Mouse (Mus musculus): ENCODE measurements at regions not wholly inside any gene's neighbourhood (a gene's known extent, or its start where the extent isn't known, plus 50 kb on each side); places are given as distances from the start of the nearest gene placed in this dataset.

DNA sequence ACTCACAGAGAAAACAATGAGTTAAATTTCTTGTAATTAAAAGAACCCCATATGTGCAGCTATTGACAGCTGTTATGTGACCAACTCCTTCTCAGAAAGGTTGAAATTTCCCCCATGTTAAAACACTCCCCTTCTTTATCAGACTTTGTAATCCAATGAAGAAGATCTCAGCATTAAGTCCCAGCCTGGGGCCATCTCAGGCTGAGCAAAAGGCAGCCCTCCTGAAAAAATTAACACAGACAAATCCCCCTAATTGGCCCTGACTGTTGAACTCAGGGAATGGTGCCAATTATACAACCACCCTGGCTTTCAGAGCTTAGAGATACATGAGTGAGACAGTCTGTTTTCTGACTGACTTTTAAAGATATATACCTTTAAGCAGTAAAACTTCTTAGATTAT is 454.9 kb upstream of the Atp11b start:
- Histone ChIP-seq H3K4me3 (replicated peaks) (no peak overlapping the region), H3K4me2 (no peak overlapping the region), H3K4me1 (no peaks in the 10 kb centered on the region), H3K27ac (no peak overlapping the region), H3K9ac (no peak overlapping the region), H3K27me3 (no peaks in the 10 kb centered on the region), H3K36me3 (no peaks in the 10 kb centered on the region), H3K9me3 (replicated peaks) (0 out of 2 replicates have a peak, but pooled peaks cover 2% of the 10 kb centered on the region)
- no peak for ATAC-seq (replicated peaks; ENCODE audit: low FRiP score)

DNA sequence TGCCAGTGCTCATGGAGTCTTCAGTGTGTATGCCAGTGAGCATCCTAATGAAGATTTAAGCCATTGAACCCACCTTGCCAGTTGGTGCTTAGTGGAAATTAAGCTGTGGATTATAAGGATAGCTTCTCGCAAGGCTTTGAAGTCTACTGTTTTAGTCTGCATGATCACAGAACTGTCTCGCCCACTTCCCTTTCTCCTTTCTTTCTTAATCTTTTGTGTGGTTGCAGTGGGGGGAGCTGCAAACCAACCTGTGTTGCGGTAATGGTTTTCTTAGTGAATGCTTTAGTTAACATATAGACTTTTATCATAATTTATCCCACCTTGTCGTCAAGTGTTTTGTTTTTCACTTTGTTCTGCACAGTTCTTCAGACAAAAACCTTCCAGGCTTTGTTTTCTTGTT is 447.9 kb upstream of the Atp11b start:
- Histone ChIP-seq H3K36me3 (no peaks in the 10 kb centered on the region), H3K4me1 (no peaks in the 10 kb centered on the region), H3K9ac (no peak overlapping the region), H3K27me3 (no peaks in the 10 kb centered on the region), H3K4me2 (no peak overlapping the region), H3K27ac (no peak overlapping the region), H3K9me3 (replicated peaks) (0 out of 2 replicates have a peak, but pooled peaks cover 2% of the 10 kb centered on the region), H3K4me3 (replicated peaks) (no peak overlapping the region)
- ATAC-seq (replicated peaks; ENCODE audit: low FRiP score): no peak
- WGBS: 89% methylated on average over 4 of the region's 4 CpGs

DNA sequence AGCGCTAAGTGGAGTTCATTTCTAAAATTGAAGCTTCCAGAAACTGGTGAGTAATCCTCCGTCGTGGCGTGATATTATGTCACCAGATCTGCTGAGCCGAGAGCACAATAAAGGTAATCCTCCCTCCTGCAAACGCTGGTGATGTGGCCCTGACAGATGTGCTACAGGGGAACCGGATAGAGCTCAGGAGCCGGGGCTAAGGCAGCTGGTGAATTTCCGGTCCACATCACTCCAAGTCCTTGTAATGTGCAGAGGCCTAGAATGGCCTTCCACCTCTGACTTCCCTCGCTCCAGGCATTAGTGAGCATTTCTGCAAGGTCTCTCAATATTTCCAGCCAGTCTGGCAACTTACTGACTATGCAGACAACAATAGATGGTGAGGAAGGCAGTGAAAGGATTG is 439.7 kb upstream of the Atp11b start:
- H3K27me3 ChIP-seq: no peaks in the 10 kb centered on the region
- H3K4me3 ChIP-seq (replicated peaks): no peak overlapping the region
- WGBS: 83% methylated on average over 10 of the region's 10 CpGs
- no peak for ATAC-seq (replicated peaks; ENCODE audit: low FRiP score)
- no peaks in the 10 kb centered on the region for H3K36me3 ChIP-seq
- H3K27ac ChIP-seq: no peak overlapping the region
- 0 out of 2 replicates have a peak, but pooled peaks cover 2% of the 10 kb centered on the region for H3K4me1 ChIP-seq
- no peaks in the 10 kb centered on the region for H3K9me3 ChIP-seq (replicated peaks)
- H3K9ac ChIP-seq: no peak overlapping the region
- no peak overlapping the region for H3K4me2 ChIP-seq

DNA sequence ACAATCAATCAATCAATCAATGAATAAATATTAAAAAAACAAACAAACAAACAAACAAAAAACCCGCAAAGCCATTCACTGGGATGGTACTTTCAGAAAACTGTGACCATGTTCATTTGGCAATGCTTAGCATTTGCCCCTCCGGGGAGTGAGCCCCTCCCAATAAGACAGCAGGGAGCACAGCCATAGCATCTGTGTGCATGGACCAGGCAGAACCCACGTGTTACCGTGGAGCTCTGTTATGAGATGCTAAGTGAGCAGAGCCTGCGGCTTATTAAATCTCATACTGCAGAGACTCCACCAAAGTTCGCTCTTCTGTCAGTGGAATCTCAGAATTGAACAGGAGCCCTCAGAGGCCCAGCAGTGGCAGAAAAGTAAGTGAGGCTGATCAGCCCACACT is 438.7 kb upstream of the Atp11b start:
- Histone ChIP-seq H3K27ac (no peak overlapping the region), H3K27me3 (no peaks in the 10 kb centered on the region), H3K4me1 (peaks cover 2% of the 10 kb centered on the region; the same call in 1 of the 2 replicates), H3K4me3 (replicated peaks) (no peak overlapping the region), H3K4me2 (no peak overlapping the region), H3K36me3 (no peaks in the 10 kb centered on the region), H3K9me3 (replicated peaks) (no peaks in the 10 kb centered on the region), H3K9ac (no peak overlapping the region)
- no peak for ATAC-seq (replicated peaks; ENCODE audit: low FRiP score)
- WGBS: 87% methylated on average over 6 of the region's 6 CpGs

DNA sequence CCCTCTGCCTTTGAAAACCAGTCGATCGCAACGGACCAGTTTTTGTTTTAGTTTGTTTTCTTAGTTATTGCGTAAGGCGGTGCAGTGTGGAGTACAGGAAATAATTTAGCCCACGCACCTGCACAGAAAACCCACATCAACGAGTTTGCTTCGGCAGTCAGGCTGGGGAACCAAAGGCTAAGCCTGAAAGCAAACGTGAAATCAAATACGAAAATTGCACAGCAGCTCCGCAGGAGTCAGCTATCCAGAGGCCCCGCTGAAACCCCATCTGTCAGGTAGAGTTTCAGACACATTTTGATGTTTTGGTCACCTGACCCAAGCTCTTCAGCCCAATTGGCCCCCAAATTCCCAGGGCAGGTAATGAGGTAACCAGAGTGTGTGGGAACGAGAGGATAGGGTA is 435.6 kb upstream of the Atp11b start:
- Histone ChIP-seq H3K9ac (no peak overlapping the region), H3K27me3 (no peaks in the 10 kb centered on the region; the same call in 1 of the 2 replicates)
- no peak; the same call in 1 of the 2 replicates for ATAC-seq (replicated peaks; ENCODE audit: low FRiP score)

DNA sequence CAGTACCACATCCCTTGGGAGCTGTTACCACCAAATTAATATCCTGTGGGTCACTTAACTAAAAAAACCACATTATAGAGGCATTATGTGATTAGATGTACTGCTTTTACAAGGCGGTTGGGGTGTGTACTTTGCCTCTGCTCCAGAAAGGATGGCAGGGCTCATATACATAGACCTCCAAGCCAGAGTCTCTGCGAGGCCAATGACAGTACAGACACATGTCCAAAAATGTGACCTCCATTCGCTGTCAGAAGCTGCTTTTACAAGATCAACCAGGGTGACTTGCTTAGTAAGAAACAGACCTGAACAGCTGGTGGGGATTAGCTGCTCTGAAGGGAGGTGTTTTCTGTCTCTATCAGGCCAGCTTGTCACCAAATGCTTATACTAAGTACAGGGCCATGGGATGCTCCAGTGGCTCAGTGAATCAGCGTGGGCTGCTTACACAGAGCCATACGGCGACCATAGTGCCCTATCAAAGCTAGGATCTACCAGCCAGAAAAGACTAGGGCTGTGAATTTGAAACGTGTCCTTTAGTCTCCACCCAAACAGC is 433.0 kb upstream of the Atp11b start:
- H3K4me1 ChIP-seq: peaks cover 21% of the 10 kb centered on the region
- 48% methylated on average over 7 of the region's 7 CpGs for WGBS
- H3K27ac ChIP-seq: no peak overlapping the region
- peaks cover 3% of the 10 kb centered on the region; the same call in 1 of the 2 replicates for H3K27me3 ChIP-seq
- ATAC-seq (replicated peaks; ENCODE audit: low FRiP score): 0 out of 2 replicates have a peak, but pooled peaks have one; percentile 31
- no peak overlapping the region for H3K9ac ChIP-seq
- no peaks in the 10 kb centered on the region for H3K9me3 ChIP-seq (replicated peaks)
- H3K4me3 ChIP-seq (replicated peaks): no peak overlapping the region
- H3K36me3 ChIP-seq: no peaks in the 10 kb centered on the region
- no peak overlapping the region for H3K4me2 ChIP-seq

More for the DNA sequence above, 435.6 kb upstream of the Atp11b start:
- Histone ChIP-seq H3K9me3 (replicated peaks) (no peaks in the 10 kb centered on the region), H3K27ac (no peak overlapping the region), H3K4me1 (peaks cover 10% of the 10 kb centered on the region; the same call in 1 of the 2 replicates), H3K36me3 (no peaks in the 10 kb centered on the region), H3K4me3 (replicated peaks) (no peak overlapping the region), H3K4me2 (peak overlapping the region; percentile 25)
- 39% methylated on average over 13 of the region's 13 CpGs for WGBS

DNA sequence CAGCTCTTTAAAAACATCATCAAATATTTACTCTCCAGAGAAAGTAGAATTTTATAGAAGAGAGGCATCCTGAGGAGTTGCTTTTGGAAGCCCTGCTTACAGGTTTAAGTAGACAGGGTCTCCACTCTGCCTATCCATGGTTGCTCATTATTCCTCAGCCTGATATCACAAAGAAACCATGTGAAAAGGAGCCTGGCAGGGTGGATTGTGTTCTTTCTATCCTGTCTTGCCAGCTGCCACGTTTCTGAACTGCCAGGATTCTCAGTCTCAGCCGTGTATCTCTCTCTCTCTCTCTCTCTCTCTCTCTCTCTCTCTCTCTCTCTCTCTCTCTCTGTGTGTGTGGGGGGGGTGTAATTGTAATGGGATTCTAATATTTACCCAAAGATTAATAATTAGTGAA is 431.9 kb upstream of the Atp11b start:
- Histone ChIP-seq H3K4me3 (replicated peaks) (no peak overlapping the region), H3K27ac (no peak overlapping the region), H3K9me3 (replicated peaks) (no peaks in the 10 kb centered on the region), H3K36me3 (no peaks in the 10 kb centered on the region), H3K9ac (no peak overlapping the region), H3K4me2 (no peak overlapping the region), H3K27me3 (peaks cover 3% of the 10 kb centered on the region; the same call in 1 of the 2 replicates), H3K4me1 (peaks cover 21% of the 10 kb centered on the region)
- WGBS: 66% methylated on average over 2 of the region's 2 CpGs
- no peak for ATAC-seq (replicated peaks; ENCODE audit: low FRiP score)

DNA sequence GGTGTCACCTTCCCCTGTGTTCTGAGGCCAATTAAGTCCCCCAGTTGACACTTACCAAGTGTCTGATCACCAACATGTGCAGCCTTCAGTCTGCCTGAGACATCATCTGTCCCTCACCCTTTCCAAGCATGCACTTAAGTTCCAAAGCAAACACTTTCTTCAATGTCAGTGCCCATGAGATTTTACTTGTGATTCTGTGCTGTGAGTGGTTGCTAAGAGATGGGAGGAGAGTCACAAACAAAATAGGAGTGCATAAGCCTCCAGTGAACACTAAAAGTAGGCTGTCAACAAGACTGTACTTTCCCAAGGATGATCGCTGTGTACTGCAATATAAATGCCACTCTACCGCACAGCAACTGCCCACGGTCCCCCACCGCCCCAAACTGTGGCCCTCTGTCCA is 431.0 kb upstream of the Atp11b start:
- ATAC-seq (replicated peaks; ENCODE audit: low FRiP score): no peak
- Histone ChIP-seq H3K36me3 (no peaks in the 10 kb centered on the region), H3K27ac (no peak overlapping the region), H3K4me1 (peaks cover 21% of the 10 kb centered on the region), H3K9me3 (replicated peaks) (no peaks in the 10 kb centered on the region), H3K4me3 (replicated peaks) (no peak overlapping the region), H3K9ac (no peak overlapping the region), H3K4me2 (no peak overlapping the region), H3K27me3 (peaks cover 3% of the 10 kb centered on the region; the same call in 1 of the 2 replicates)
- WGBS: 92% methylated on average over 4 of the region's 4 CpGs

DNA sequence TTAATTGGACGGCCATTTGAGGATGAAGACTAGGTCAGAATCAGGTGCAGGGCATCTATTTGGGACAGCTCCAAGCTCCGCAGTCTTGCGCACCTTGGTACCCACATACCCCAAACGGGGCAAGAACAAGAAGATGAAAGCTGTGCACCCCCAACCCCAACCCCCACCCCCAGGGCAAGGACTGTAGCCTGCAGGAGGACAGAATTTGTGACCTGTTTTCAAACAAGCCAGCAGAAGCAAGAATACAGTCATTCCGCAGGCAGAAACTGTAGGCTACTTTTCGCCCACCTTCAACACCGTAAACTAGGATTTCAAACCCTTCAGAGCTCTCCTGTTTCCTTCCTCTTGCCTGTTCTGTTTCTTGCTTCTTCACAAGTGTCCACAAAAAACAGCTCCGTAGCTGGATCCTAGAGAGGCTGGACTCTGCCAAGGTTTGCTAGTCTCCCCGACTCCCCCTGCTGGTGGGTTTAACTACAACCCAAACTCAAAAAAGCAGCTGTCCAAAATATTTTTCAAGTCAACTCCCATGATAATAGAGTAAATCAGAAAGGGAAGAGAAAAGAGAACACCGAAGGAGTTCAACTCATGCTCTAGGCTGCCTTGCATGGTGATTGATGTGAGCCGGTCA is 430.3 kb upstream of the Atp11b start:
- Histone ChIP-seq H3K27me3 (peaks cover 3% of the 10 kb centered on the region; the same call in 1 of the 2 replicates), H3K4me3 (replicated peaks) (no peak overlapping the region), H3K36me3 (no peaks in the 10 kb centered on the region), H3K27ac (no peak overlapping the region), H3K4me2 (peak overlapping the region; percentile 20), H3K4me1 (peaks cover 19% of the 10 kb centered on the region), H3K9ac (no peak overlapping the region), H3K9me3 (replicated peaks) (no peaks in the 10 kb centered on the region)
- ATAC-seq (replicated peaks; ENCODE audit: low FRiP score): no peak
- WGBS: 55% methylated on average over 11 of the region's 11 CpGs

DNA sequence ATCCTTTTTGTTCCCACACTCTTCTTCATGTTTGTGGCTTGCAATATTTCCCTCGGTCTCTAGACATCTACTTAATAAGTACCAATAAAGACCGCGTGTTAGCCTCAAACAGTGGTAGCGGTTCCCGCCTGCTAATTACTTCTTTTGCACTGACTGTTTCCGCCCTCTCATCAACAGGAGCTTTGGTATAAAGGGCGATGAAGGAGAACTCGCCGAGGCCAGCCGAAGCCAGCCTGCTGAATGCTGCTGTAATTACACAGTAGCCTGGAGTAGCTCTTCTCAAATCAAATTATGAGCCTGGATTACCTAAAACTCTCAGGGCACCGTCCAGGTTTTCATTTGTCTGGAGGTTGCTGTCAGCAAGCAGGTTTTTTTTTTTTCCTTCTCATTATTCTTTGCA is 429.7 kb upstream of the Atp11b start:
- peak overlapping the region; percentile 20; the same call in 1 of the 2 replicates for H3K4me2 ChIP-seq

DNA sequence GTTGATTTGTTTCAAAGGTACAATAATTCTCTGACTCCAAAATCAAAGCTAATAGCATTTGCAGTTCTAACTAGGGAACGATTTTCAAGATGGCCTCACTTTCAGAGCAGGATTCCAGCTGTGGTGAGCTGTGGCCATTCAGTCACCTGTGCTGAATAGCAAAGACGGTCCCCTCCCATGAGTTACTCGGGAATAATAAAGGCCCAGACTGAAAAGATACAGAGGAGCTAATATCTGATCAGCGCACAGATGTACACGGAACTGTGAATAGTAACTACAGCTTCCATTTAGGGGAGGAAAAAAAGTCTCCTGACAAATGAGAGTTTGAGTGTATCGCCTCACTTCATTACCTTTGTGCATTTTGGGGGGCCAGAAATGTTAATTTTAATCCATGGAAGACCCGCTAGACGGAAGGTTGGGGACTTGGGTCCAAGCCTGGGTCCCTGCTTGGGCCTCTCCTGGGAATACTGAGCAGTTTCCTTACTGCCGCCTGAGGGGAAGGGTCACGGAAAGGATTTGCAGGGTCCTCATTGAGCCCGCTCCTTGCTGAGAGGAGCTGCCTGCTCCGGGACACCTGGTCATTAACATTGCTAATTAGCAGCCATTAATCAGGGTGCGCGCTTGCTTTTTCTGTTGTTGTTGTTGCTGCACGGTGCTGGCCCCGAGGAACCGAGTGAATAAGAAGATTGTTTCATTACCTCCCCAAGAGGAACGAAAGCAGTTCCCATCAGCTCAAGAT is 421.2 kb upstream of the Atp11b start:
- 20% methylated on average over 18 of the region's 18 CpGs for WGBS
- Histone ChIP-seq H3K27me3 (peaks cover 12% of the 10 kb centered on the region; the same call in 1 of the 2 replicates), H3K4me2 (peak overlapping the region; percentile 43), H3K4me1 (0 out of 2 replicates have a peak, but pooled peaks cover 5% of the 10 kb centered on the region), H3K27ac (no peak overlapping the region), H3K36me3 (no peaks in the 10 kb centered on the region), H3K9ac (no peak overlapping the region), H3K9me3 (replicated peaks) (no peaks in the 10 kb centered on the region), H3K4me3 (replicated peaks) (no peak overlapping the region)
- no peak for ATAC-seq (replicated peaks; ENCODE audit: low FRiP score)

More for the DNA sequence above, 429.7 kb upstream of the Atp11b start:
- no peak overlapping the region for H3K27ac ChIP-seq
- H3K9me3 ChIP-seq (replicated peaks): no peaks in the 10 kb centered on the region
- H3K27me3 ChIP-seq: peaks cover 3% of the 10 kb centered on the region; the same call in 1 of the 2 replicates
- ATAC-seq (replicated peaks; ENCODE audit: low FRiP score): no peak
- no peak overlapping the region for H3K4me3 ChIP-seq (replicated peaks)
- H3K4me1 ChIP-seq: peaks cover 18% of the 10 kb centered on the region
- H3K36me3 ChIP-seq: no peaks in the 10 kb centered on the region
- no peak overlapping the region for H3K9ac ChIP-seq
- WGBS: 20% methylated on average over 11 of the region's 11 CpGs

DNA sequence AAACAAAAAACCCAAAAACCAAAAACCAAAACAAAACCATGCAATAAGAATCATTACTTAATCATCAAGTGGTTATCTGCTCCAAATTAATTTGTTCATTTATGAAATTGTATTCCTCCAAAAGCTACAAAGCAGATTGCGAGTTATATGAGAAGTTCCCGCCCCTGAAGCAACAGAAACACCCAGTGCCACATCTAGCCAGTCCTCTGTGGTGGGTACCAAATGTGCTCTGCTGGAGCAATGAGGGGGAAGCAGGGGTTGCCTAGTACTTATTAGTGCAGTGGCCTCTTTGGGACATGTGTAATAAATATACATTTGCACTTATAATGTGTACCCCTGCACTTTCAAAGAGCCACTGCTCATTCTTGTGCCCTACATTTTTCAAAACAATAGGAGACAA is 419.9 kb upstream of the Atp11b start:
- Histone ChIP-seq H3K4me2 (no peak overlapping the region), H3K4me1 (0 out of 2 replicates have a peak, but pooled peaks cover 5% of the 10 kb centered on the region), H3K27me3 (peaks cover 12% of the 10 kb centered on the region; the same call in 1 of the 2 replicates), H3K36me3 (no peaks in the 10 kb centered on the region), H3K9me3 (replicated peaks) (no peaks in the 10 kb centered on the region), H3K4me3 (replicated peaks) (no peak overlapping the region), H3K27ac (no peak overlapping the region), H3K9ac (no peak overlapping the region)
- no peak for ATAC-seq (replicated peaks; ENCODE audit: low FRiP score)
- 72% methylated on average over 2 of the region's 2 CpGs for WGBS
